ENCODE assay signal across 9 mouse cellular contexts in the genomic region with DNA sequence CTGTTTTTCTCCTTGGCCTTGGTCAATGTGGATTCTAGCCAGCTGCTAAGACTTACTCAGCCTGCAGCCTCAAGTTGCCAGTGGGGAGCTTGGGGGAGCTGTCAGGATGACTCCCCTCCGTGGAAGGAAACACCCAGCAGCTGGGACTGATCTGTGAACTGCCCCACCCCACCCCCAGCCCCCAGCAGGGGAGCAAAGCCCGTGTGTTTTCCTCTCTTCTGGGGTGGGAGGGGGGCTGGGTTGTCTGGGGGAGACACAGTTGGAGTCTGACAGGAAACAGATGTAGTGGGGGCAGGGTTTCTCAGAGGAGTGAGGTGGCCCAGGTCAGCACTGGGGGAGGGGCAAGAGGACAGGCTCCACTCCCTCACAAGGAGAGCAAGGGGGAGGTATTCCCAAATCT. TPM values are rescaled to one million over a fixed set of nuclear protein-coding genes. Genes with fewer than 3 reads are reported as not detected.
A peak's percentile ranks its signal among the peaks of the same experiment; 100 is the strongest.
DNase-seq lines count a peak whose midpoint lies in the region; ATAC-seq and TF ChIP-seq lines count a peak whose summit lies in the region.
"Had no signal": no experiment of that assay in that cellular context is flagged by ENCODE, and none has a peak within 500 bp of the region (broad histone marks: within the 10 kb centered on the region; RNA-seq: fewer than 3 reads in every experiment).

No protein-coding gene starts in this region.

- DNase-seq in hindbrain, postnatal 0 days (ENCODE audit: low spot score) = peak; percentile 11
- peak; percentile 76 for DNase-seq in embryo, embryonic 9.5 days (ENCODE audit: extremely low spot score)
- peak; percentile 68 for DNase-seq in heart, postnatal 4 days
- peak; percentile 65 for DNase-seq in lung, postnatal 36 days
- no peak for DNase-seq in left cerebral cortex, postnatal 36 days (ENCODE audit: low spot score in 2 of 2)
- no peak for DNase-seq in left cerebral cortex, postnatal 4 days
- no peak for DNase-seq in midbrain, postnatal 0 days (ENCODE audit: low spot score)

- no peaks in the 10 kb centered on the region for H3K9me3 ChIP-seq in hindbrain, postnatal 0 days (ENCODE audit: low read length)
- no peaks in the 10 kb centered on the region for H3K9me3 ChIP-seq in hindbrain, embryonic 13.5 days
- no peaks in the 10 kb centered on the region for H3K9me3 ChIP-seq in midbrain, postnatal 0 days (ENCODE audit: low read length)
- H3K9me3 ChIP-seq: G1E had no signal

- H3K9ac ChIP-seq in hindbrain, postnatal 0 days (replicated peaks; ENCODE audit: low read length) = no peak overlapping the region
- H3K9ac ChIP-seq in hindbrain, embryonic 13.5 days = no peak overlapping the region
- no peak overlapping the region for H3K9ac ChIP-seq in midbrain, postnatal 0 days (replicated peaks; ENCODE audit: low read length, poor library complexity, severe bottlenecking)

- intact Hi-C loops in left cerebral cortex, postnatal 36 days (cut with DNase I) = no loop called here
- intact Hi-C loops in left cerebral cortex, postnatal 4 days (cut with DNase I) = loop anchor here (10.0 kb wide), 1 partner anchor 96 kb away; no protein-coding TSS in a partner anchor

- H3K27me3 ChIP-seq in hindbrain, postnatal 0 days (ENCODE audit: insufficient read depth, low read length) = no peaks in the 10 kb centered on the region
- no peaks in the 10 kb centered on the region for H3K27me3 ChIP-seq in hindbrain, embryonic 13.5 days
- H3K27me3 ChIP-seq in midbrain, postnatal 0 days (ENCODE audit: insufficient read depth, low read length) = no peaks in the 10 kb centered on the region

- WGBS in hindbrain, postnatal 0 days = 0% methylated on average over 2 of the region's 2 CpGs
- 0% methylated on average over 2 of the region's 2 CpGs for WGBS in hindbrain, embryonic 13.5 days
- 10% methylated on average over 2 of the region's 2 CpGs for WGBS in midbrain, postnatal 0 days

- no peak overlapping the region for H3K27ac ChIP-seq in hindbrain, postnatal 0 days
- H3K27ac ChIP-seq in hindbrain, embryonic 13.5 days = no peak overlapping the region
- H3K27ac ChIP-seq in midbrain, postnatal 0 days (ENCODE audit: low read depth, low read length) = no peak overlapping the region

- H3K4me1 ChIP-seq in hindbrain, postnatal 0 days (ENCODE audit: insufficient read depth, low read length) = 0 out of 2 replicates have a peak, but pooled peaks cover 10% of the 10 kb centered on the region
- H3K4me1 ChIP-seq in hindbrain, embryonic 13.5 days (replicated peaks) = peaks cover 15% of the 10 kb centered on the region
- no peaks in the 10 kb centered on the region for H3K4me1 ChIP-seq in midbrain, postnatal 0 days (ENCODE audit: insufficient read depth, low read length)

- no peak for TF ChIP-seq CTCF in hindbrain, postnatal 0 days (IDR thresholded peaks at IDR 0.05; ENCODE audit: low read depth)
- no peak for TF ChIP-seq CTCF in midbrain, postnatal 0 days (IDR thresholded peaks at IDR 0.05)

- H3K4me2 ChIP-seq in hindbrain, postnatal 0 days (ENCODE audit: low read depth, low read length) = no peak overlapping the region
- H3K4me2 ChIP-seq in hindbrain, embryonic 13.5 days = no peak overlapping the region
- H3K4me2 ChIP-seq in midbrain, postnatal 0 days (ENCODE audit: low read depth, low read length, poor library complexity, severe bottlenecking) = no peak overlapping the region

- no peaks in the 10 kb centered on the region for H3K36me3 ChIP-seq in hindbrain, postnatal 0 days (ENCODE audit: insufficient read depth, low read length)
- H3K36me3 ChIP-seq in hindbrain, embryonic 13.5 days = no peaks in the 10 kb centered on the region
- H3K36me3 ChIP-seq in midbrain, postnatal 0 days (ENCODE audit: insufficient read depth, low read length) = no peaks in the 10 kb centered on the region
- H3K36me3 ChIP-seq: G1E had no signal

- no peak for ATAC-seq in hindbrain, postnatal 0 days
- ATAC-seq in hindbrain, embryonic 13.5 days (ENCODE audit: low FRiP score) = no peak
- ATAC-seq in midbrain, postnatal 0 days (ENCODE audit: low FRiP score) = no peak

- no peak overlapping the region for H3K4me3 ChIP-seq in hindbrain, postnatal 0 days (ENCODE audit: low read length)
- no peak overlapping the region for H3K4me3 ChIP-seq in hindbrain, embryonic 13.5 days
- no peak overlapping the region for H3K4me3 ChIP-seq in midbrain, postnatal 0 days (ENCODE audit: low read depth, low read length)

RNA-seq across cellular contexts. Expression of gene Ppif, which starts 24.5 kb away (rescaled TPM):
- 55.3 and 55.4 TPM in 2 replicates for total RNA-seq in hindbrain, postnatal 0 days (2014; rRNA removed)
- 46.1 and 46.7 TPM in 2 replicates for polyA plus RNA-seq in hindbrain, postnatal 0 days (2015; fragmentation: Nextera tagmentation; extraction: Ambion mirVana)
- 28.0 and 32.0 TPM in 2 replicates for polyA plus RNA-seq in hindbrain, embryonic 13.5 days (2015; fragmentation: Nextera tagmentation; extraction: Ambion mirVana)
- 100 to 1,000 TPM; 188 to 208 TPM for total RNA-seq in heart, postnatal 4 days (2021)
- 10 to 100 TPM; 21.2 to 25.0 TPM for total RNA-seq in left cerebral cortex, postnatal 36 days (2021)
- total RNA-seq in left cerebral cortex, postnatal 4 days (2021) = 10 to 100 TPM; 19.9 to 20.8 TPM
- 51.4 and 55.8 TPM in 2 replicates for total RNA-seq in midbrain, postnatal 0 days (2014; rRNA removed)
- 50.2 and 52.2 TPM in 2 replicates for polyA plus RNA-seq in midbrain, postnatal 0 days (2015; fragmentation: Nextera tagmentation; extraction: Ambion mirVana)

RNA-seq across cellular contexts. Expression of gene Zcchc24, which starts 50.4 kb away (rescaled TPM):
- total RNA-seq in hindbrain, postnatal 0 days (2014; rRNA removed) = 34.4 and 39.3 TPM in 2 replicates
- polyA plus RNA-seq in hindbrain, postnatal 0 days (2015; fragmentation: Nextera tagmentation; extraction: Ambion mirVana) = 19.7 and 20.4 TPM in 2 replicates
- polyA plus RNA-seq in hindbrain, embryonic 13.5 days (2015; fragmentation: Nextera tagmentation; extraction: Ambion mirVana) = 11.9 and 12.2 TPM in 2 replicates
- 10 to 100 TPM; 48.6 to 52.2 TPM for total RNA-seq in heart, postnatal 4 days (2021)
- total RNA-seq in left cerebral cortex, postnatal 36 days (2021) = 10 to 100 TPM; 49.1 to 49.7 TPM
- total RNA-seq in left cerebral cortex, postnatal 4 days (2021) = 10 to 100 TPM; 34.2 to 34.8 TPM
- 28.3 and 34.3 TPM in 2 replicates for total RNA-seq in midbrain, postnatal 0 days (2014; rRNA removed)
- 13.9 and 15.3 TPM in 2 replicates for polyA plus RNA-seq in midbrain, postnatal 0 days (2015; fragmentation: Nextera tagmentation; extraction: Ambion mirVana)
- polyA plus RNA-seq: G1E had no signal

Comparison
In these comparisons a context has a peak if more than half of its experiments do, and no peak if none do; other contexts are left out.
1. DNase-seq: peak in hindbrain, postnatal 0 days (single experiment), embryo, embryonic 9.5 days (single experiment), heart, postnatal 4 days (single experiment) and lung, postnatal 36 days (single experiment); none in left cerebral cortex, postnatal 36 days (0 of 2), left cerebral cortex, postnatal 4 days (single experiment) and midbrain, postnatal 0 days (single experiment).